Mouse (Mus musculus): ENCODE measurements around the gene Olfr585. TPM values are rescaled to one million over a fixed set of nuclear protein-coding genes. Genes with fewer than 3 reads are reported as not detected.

The Olfr585 gene
- polyA plus RNA-seq (2012; rRNA removed; ENCODE audit: low replicate concordance): not detected in 2 replicates

GRCm38 (mm10) chr7:103097420-103097819, at the start of gene Olfr585:
Gene Olfr585, plus strand, starts transcription at chr7:103097720.

DNA sequence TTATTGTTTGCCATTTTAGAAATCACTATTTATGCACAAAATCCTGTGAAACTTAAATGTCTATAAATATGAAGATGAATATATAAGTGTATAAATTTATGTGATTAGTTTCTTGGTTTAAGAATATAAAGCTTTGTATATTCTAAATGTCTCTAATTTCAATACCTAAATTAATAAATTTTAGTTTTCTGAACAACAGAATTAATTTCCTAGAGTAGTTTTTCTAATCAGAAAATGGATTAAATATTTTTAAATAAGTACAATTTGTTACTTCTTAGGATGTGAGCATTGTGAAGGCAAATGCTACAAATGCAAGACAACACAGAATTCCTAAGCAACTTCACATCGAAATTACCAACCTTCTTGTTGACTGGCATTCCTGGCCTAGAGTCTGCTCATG, 46.5 kb upstream of the Olfr585 start, which contains the start of gene Olfr583:
Gene Olfr583, plus strand, starts transcription at position 301 of the 400 bp plus-strand sequence.

GRCm38 (mm10) chr7:103081585-103081984, 15.9 kb upstream of the Olfr585 start, which contains the start of gene Olfr584:
Gene Olfr584, plus strand, starts transcription at chr7:103081885.

DNA sequence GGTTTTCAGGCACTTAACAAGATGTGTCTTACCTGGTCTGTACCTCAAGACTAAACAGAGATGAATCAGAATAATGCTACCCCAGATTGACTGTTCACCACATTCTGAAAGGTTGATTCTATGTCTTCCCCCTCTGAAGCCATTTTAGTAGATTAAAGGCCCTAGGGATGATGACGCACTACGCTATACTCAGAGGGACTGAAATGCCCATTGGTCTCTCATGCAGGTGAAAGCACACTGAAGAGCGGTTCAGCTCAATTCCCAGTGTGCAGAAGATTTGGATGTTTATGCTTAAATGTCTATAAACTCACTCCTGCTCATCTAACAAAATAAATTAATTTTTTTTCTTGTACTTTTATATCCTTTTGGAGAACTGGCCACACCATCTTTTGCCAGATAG, 28.0 kb downstream of the Olfr585 start, which contains the start of gene Olfr586:
Gene Olfr586, minus strand, starts transcription at position 101 of the 400 bp plus-strand sequence.

GRCm38 (mm10) chr7:103140579-103140978, 43.1 kb downstream of the Olfr585 start, which contains the start of gene Olfr588-ps1:
Gene Olfr588-ps1, plus strand, starts transcription at chr7:103140879.

Other genes starting within 250 kb of the Olfr585 start
- gene Olfr566, start 239.0 kb upstream of the Olfr585 start, polyA plus RNA-seq (2012; rRNA removed; ENCODE audit: low replicate concordance): not detected in 2 replicates
- not detected in 2 replicates for gene Olfr568, start 220.6 kb upstream of the Olfr585 start, polyA plus RNA-seq (2012; rRNA removed; ENCODE audit: low replicate concordance)
- gene Olfr569, start 206.8 kb upstream of the Olfr585 start, polyA plus RNA-seq (2012; rRNA removed; ENCODE audit: low replicate concordance): not detected in 2 replicates
- gene Olfr570, start 203.1 kb upstream of the Olfr585 start, polyA plus RNA-seq (2012; rRNA removed; ENCODE audit: low replicate concordance): not detected in 2 replicates
- not detected in 2 replicates for gene Olfr571, start 180.2 kb upstream of the Olfr585 start, polyA plus RNA-seq (2012; rRNA removed; ENCODE audit: low replicate concordance)
- gene Olfr572, start 173.3 kb upstream of the Olfr585 start, polyA plus RNA-seq (2012; rRNA removed; ENCODE audit: low replicate concordance): not detected in 2 replicates
- not detected in 2 replicates for gene Olfr573-ps1, start 155.1 kb upstream of the Olfr585 start, polyA plus RNA-seq (2012; rRNA removed; ENCODE audit: low replicate concordance)
- gene Olfr574, start 149.3 kb upstream of the Olfr585 start, polyA plus RNA-seq (2012; rRNA removed; ENCODE audit: low replicate concordance): not detected in 2 replicates
- gene Olfr575, start 138.9 kb upstream of the Olfr585 start, polyA plus RNA-seq (2012; rRNA removed; ENCODE audit: low replicate concordance): not detected in 2 replicates
- gene Olfr576, start 135.1 kb upstream of the Olfr585 start, polyA plus RNA-seq (2012; rRNA removed; ENCODE audit: low replicate concordance): not detected in 2 replicates
- gene Olfr577, start 121.8 kb upstream of the Olfr585 start, polyA plus RNA-seq (2012; rRNA removed; ENCODE audit: low replicate concordance): not detected in 2 replicates
- gene Olfr578, start 108.4 kb upstream of the Olfr585 start, polyA plus RNA-seq (2012; rRNA removed; ENCODE audit: low replicate concordance): not detected in 2 replicates
- gene Olfr582, start 59.7 kb upstream of the Olfr585 start, polyA plus RNA-seq (2012; rRNA removed; ENCODE audit: low replicate concordance): not detected in 2 replicates
- gene Olfr583, start 46.4 kb upstream of the Olfr585 start, polyA plus RNA-seq (2012; rRNA removed; ENCODE audit: low replicate concordance): not detected in 2 replicates
- not detected in 2 replicates for gene Olfr584, start 15.8 kb upstream of the Olfr585 start, polyA plus RNA-seq (2012; rRNA removed; ENCODE audit: low replicate concordance)
- not detected in 2 replicates for gene Olfr586, start 27.9 kb downstream of the Olfr585 start, polyA plus RNA-seq (2012; rRNA removed; ENCODE audit: low replicate concordance)
- gene Olfr588-ps1, start 43.2 kb downstream of the Olfr585 start, polyA plus RNA-seq (2012; rRNA removed; ENCODE audit: low replicate concordance): not detected in 2 replicates
- gene Olfr589, start 58.6 kb downstream of the Olfr585 start, polyA plus RNA-seq (2012; rRNA removed; ENCODE audit: low replicate concordance): not detected in 2 replicates
- gene Olfr591, start 80.6 kb downstream of the Olfr585 start, polyA plus RNA-seq (2012; rRNA removed; ENCODE audit: low replicate concordance): not detected in 2 replicates
- gene Olfr592, start 87.1 kb downstream of the Olfr585 start, polyA plus RNA-seq (2012; rRNA removed; ENCODE audit: low replicate concordance): not detected in 2 replicates
- gene Olfr593, start 114.1 kb downstream of the Olfr585 start, polyA plus RNA-seq (2012; rRNA removed; ENCODE audit: low replicate concordance): not detected in 2 replicates
- not detected in 2 replicates for gene Olfr594, start 119.3 kb downstream of the Olfr585 start, polyA plus RNA-seq (2012; rRNA removed; ENCODE audit: low replicate concordance)
- not detected in 2 replicates for gene Usp17ld, start 154.8 kb downstream of the Olfr585 start, polyA plus RNA-seq (2012; rRNA removed; ENCODE audit: low replicate concordance)
- gene Olfr596, start 207.9 kb downstream of the Olfr585 start, polyA plus RNA-seq (2012; rRNA removed; ENCODE audit: low replicate concordance): not detected in 2 replicates
- gene Olfr597, start 218.6 kb downstream of the Olfr585 start, polyA plus RNA-seq (2012; rRNA removed; ENCODE audit: low replicate concordance): not detected in 2 replicates
- gene Olfr598, start 225.8 kb downstream of the Olfr585 start, polyA plus RNA-seq (2012; rRNA removed; ENCODE audit: low replicate concordance): not detected in 2 replicates
- not detected in 2 replicates for gene Olfr599, start 238.2 kb downstream of the Olfr585 start, polyA plus RNA-seq (2012; rRNA removed; ENCODE audit: low replicate concordance)